Mouse (Mus musculus) CH12.LX (cell line): ENCODE measurements around the gene Gm21992.

Experiments
- CHD2 ChIP-seq: IDR thresholded peaks from 2 replicates; pipeline ENCODE4 v1.6.1; 2011; ENCODE audit warnings: low read length, improper control_type of control experiment
- CTCF ChIP-seq, 2 experiments: IDR thresholded peaks in 1 of 2; conservative IDR thresholded peaks in 1 of 2; 2 replicates each; pipeline ENCODE4 v1.5.1; 2011 to 2012; ENCODE audit warnings: low read depth in 2 of 2, low read length in 2 of 2, improper control_type of control experiment in 1 of 2, inconsistent platforms in 1 of 2, mild to moderate bottlenecking in 1 of 2, moderate library complexity in 1 of 2
- EP300 ChIP-seq: IDR thresholded peaks from 2 replicates; pipeline ENCODE4 v1.6.1; 2011; ENCODE audit warnings: low read length, improper control_type of control experiment
- ETS1 ChIP-seq: conservative IDR thresholded peaks from 2 replicates; pipeline ENCODE4 v1.6.1; 2012; ENCODE audit warnings: low read depth, mild to moderate bottlenecking, inconsistent platforms, low read length, improper control_type of control experiment, moderate library complexity
- JUND ChIP-seq: conservative IDR thresholded peaks from 2 replicates; pipeline ENCODE4 v1.6.1; 2011; ENCODE audit warnings: low read depth, low read length, improper control_type of control experiment
- MYC ChIP-seq: IDR thresholded peaks from 2 replicates; pipeline ENCODE4 v1.6.1; 2011; ENCODE audit warnings: low read depth, mild to moderate bottlenecking, improper control_type of control experiment, low read length
- UBTF ChIP-seq: IDR thresholded peaks from 2 replicates; pipeline ENCODE4 v1.6.1; 2012; ENCODE audit warnings: low read depth, mild to moderate bottlenecking, inconsistent platforms, low read length, improper control_type of control experiment, moderate library complexity
- ZC3H11A ChIP-seq: IDR thresholded peaks from 2 replicates; pipeline ENCODE4 v1.6.1; 2012; ENCODE audit warnings: low read depth, mild to moderate bottlenecking, inconsistent platforms, low read length, improper control_type of control experiment

GRCm38 (mm10) chr19:4833977-4834376, 22.6 kb upstream of the Gm21992 start:
- no peak for TF ChIP-seq CTCF (conservative IDR thresholded peaks at IDR 0.05 in 1 of 2, IDR thresholded peaks at IDR 0.05 in 1 of 2; ENCODE audit: low read depth in 2 of 2, low read length in 2 of 2)
- TF ChIP-seq UBTF: no peak
- no peak for TF ChIP-seq EP300
- no peak for TF ChIP-seq ZC3H11A
- no peak for TF ChIP-seq MYC
- no peak for TF ChIP-seq ETS1
- no peak for TF ChIP-seq JUND
- TF ChIP-seq CHD2: no peak
